Mouse (Mus musculus) limb, embryonic 14.5 days (tissue): Measurements from ENCODE around the gene Fam57b. TPM values are rescaled to one million over a fixed set of nuclear protein-coding genes. Genes with fewer than 3 reads are reported as not detected.

Source experiments
- ATAC-seq: fragments of 200-750 bp; cut with Nextera tagmentation; 2 replicates; pipeline ENCODE4 v1.8.0; 2017; ENCODE audit warnings: low read depth, moderate number of reproducible peaks, moderate TSS enrichment; ENCODE audit not compliant: low FRiP score
- DNase-seq: peaks from one replicate; pipeline ENCODE4 v3.0.0-alpha.2; 2015; ENCODE audit warnings: low spot score
- H3K27ac ChIP-seq: fragments of 300-500 bp; sonication (generic); replicated peaks from 2 replicates; pipeline ENCODE4 v1.5.1; 2014; ENCODE audit warnings: low read depth, mild to moderate bottlenecking, low read length, moderate library complexity, mixed read lengths
- H3K27me3 ChIP-seq: fragments of 300-500 bp; sonication (generic); 2 replicates; pipeline ENCODE4 v1.6.1; 2014; ENCODE audit warnings: low read length, mixed read lengths; ENCODE audit not compliant: control insufficient read depth, insufficient read depth
- H3K36me3 ChIP-seq: fragments of 300-500 bp; sonication (generic); 2 replicates; pipeline ENCODE4 v1.6.1; 2014; ENCODE audit warnings: mild to moderate bottlenecking, low read length, moderate library complexity, mixed read lengths; ENCODE audit not compliant: control insufficient read depth, insufficient read depth
- H3K4me1 ChIP-seq: fragments of 300-500 bp; sonication (generic); 2 replicates; pipeline ENCODE4 v1.6.1; 2014; ENCODE audit warnings: antibody characterized with exemption, low read length, mixed read lengths; ENCODE audit not compliant: control insufficient read depth, insufficient read depth
- H3K4me2 ChIP-seq: fragments of 300-500 bp; sonication (generic); replicated peaks from 2 replicates; pipeline ENCODE4 v1.6.1; 2014; ENCODE audit warnings: low read depth, mild to moderate bottlenecking, low read length, moderate library complexity; ENCODE audit not compliant: severe bottlenecking
- H3K4me3 ChIP-seq: fragments of 300-500 bp; sonication (generic); replicated peaks from 2 replicates; pipeline ENCODE4 v1.5.1; 2014; ENCODE audit warnings: low read length
- H3K9ac ChIP-seq: fragments of 300-500 bp; sonication (generic); 2 replicates; pipeline ENCODE4 v1.6.1; 2014; ENCODE audit warnings: mild to moderate bottlenecking, low read depth, low read length, moderate library complexity; ENCODE audit not compliant: severe bottlenecking
- H3K9me3 ChIP-seq: fragments of 300-500 bp; sonication (generic); 2 replicates; pipeline ENCODE4 v1.6.1; 2016; ENCODE audit warnings: low read length; ENCODE audit not compliant: control insufficient read depth
- POLR2A ChIP-seq: fragments of 200-500 bp; IDR thresholded peaks from 2 replicates; pipeline ENCODE4 v1.8.0; 2012; ENCODE audit warnings: inconsistent platforms, mild to moderate bottlenecking, moderate library complexity, borderline replicate concordance; ENCODE audit not compliant: insufficient read depth, insufficient read length; ENCODE audit errors: extremely low read depth
- whole genome bisulfite sequencing: fragments of 180-500 bp; shearing (Covaris S2); extraction: QIAGEN DNeasy Blood & Tissue Kit; methylation state at CpG from one replicate; pipeline ENCODE4 v1.1.7; 2014; 5-methylcytosine and 5-hydroxymethylcytosine counted together
- polyA plus RNA-seq, 2 experiments: library from polyadenylated mRNA; depleted of rRNA in 1 of 2; stranded (reverse) in 1 of 2; unstranded in 1 of 2; fragments of >200 nt; fragmentation: Nextera tagmentation in 1 of 2; extraction: Ambion mirVana in 1 of 2; gene quantifications; 2 replicates each; pipeline versions ENCODE4 v1.2.1 to v1.2.3; 2012 to 2014

Gene Fam57b
- polyA plus RNA-seq, 2 experiments: 0.21 to 1.6 TPM

DNA sequence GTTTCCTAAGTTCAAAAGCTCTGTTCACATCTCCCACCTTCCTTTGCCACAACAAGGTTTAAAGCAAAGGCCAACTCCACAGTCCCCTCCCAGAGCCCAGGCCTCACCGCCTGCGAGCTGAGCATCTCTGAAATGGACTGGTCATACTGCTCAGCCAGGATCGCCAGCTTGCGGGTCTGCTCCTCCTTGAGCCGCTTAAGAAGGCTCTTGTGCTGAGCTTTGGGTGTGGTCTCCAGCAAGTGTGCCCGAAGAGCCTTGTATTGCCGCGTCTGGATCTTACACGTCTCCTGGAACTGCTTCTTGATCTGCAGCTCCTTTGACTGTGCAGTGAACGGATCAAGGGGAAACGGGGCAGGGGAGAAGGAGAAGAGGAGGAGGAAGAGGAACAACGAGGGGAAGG lies 70.5 kb downstream of the Fam57b start:
- Histone ChIP-seq H3K9me3 (no peaks in the 10 kb centered on the region), H3K4me2 (no peak overlapping the region), H3K9ac (no peak overlapping the region), H3K27ac (no peak overlapping the region), H3K4me1 (peaks cover 9% of the 10 kb centered on the region), H3K4me3 (no peak overlapping the region), H3K27me3 (no peaks in the 10 kb centered on the region), H3K36me3 (peaks cover 93% of the 10 kb centered on the region)
- no peak for ATAC-seq
- no peak for DNase-seq
- 88% methylated on average over 12 of the region's 12 CpGs for WGBS
- TF ChIP-seq POLR2A: no peak

DNA sequence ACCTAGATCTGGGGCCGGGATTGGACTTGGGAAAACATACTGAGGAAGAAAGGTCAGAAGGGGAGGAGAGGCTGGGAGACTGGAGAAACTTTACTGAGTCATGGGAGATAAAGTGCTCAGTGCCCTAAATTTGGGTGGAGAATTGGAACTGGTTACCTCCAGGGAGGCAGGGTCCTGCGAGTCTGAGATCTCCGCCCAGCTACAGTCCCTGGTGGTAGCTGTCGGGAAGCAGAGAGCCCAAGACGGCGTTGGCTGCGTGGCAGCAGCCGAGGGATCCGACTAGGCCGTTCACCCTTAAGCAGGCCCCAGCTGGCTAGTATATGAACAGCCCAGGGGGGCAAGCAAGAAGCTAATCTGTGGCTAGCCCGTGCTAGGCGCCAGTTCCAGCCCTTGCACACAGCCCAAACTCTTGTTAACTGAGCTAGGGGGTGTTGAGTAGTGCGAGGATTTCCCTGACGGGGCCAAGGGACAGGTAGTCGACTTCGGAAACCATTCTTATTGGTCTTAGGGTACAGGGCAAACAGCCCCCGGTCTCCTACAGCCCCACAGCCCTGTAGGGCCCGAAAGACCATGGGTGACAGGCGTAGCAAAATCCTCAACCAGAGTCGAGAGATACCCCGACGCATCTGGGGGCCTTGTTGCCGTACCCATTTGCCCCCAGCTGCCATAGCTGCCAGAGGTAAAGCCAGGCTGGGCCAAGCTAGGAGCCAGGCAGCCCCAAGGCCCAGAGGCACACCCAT lies 72.5 kb downstream of the Fam57b start:
- no peak for TF ChIP-seq POLR2A
- ATAC-seq: no peak
- 94% methylated on average over 23 of the region's 23 CpGs for WGBS

DNA sequence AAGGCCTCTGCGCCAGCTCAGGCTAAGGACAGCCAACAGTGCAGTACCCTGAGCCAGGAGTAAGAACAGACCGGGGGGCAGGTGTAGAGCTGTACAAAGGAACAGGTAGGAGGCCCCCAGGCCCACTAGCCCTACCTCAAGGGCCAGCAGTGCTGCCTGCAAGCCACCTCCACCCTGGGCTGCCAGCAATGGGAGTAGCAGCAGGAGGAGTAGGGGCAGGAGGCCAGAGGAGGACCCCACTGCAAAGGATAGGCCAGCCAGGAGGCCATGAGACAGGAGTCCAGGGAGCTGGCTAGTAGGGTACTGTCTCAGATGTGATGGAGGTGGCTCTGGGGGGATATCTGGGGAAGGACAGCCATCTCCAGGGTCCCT lies 73.0 kb downstream of the Fam57b start:
- H3K9ac ChIP-seq: no peak overlapping the region
- WGBS: 100% methylated on average over 2 of the region's 2 CpGs
- ATAC-seq: no peak
- no peak for TF ChIP-seq POLR2A
- H3K4me1 ChIP-seq: no peaks in the 10 kb centered on the region
- H3K9me3 ChIP-seq: no peaks in the 10 kb centered on the region
- H3K36me3 ChIP-seq: peaks cover 99% of the 10 kb centered on the region
- no peak overlapping the region for H3K27ac ChIP-seq
- DNase-seq: no peak
- H3K4me3 ChIP-seq: no peak overlapping the region
- no peak overlapping the region for H3K4me2 ChIP-seq
- H3K27me3 ChIP-seq: no peaks in the 10 kb centered on the region

More for the DNA sequence above, 72.5 kb downstream of the Fam57b start:
- DNase-seq: no peak
- no peak overlapping the region for H3K27ac ChIP-seq
- H3K4me2 ChIP-seq: no peak overlapping the region
- no peak overlapping the region for H3K9ac ChIP-seq
- H3K27me3 ChIP-seq: no peaks in the 10 kb centered on the region
- H3K4me3 ChIP-seq: no peak overlapping the region
- no peaks in the 10 kb centered on the region for H3K9me3 ChIP-seq
- H3K36me3 ChIP-seq: peaks cover 99% of the 10 kb centered on the region
- H3K4me1 ChIP-seq: no peaks in the 10 kb centered on the region

DNA sequence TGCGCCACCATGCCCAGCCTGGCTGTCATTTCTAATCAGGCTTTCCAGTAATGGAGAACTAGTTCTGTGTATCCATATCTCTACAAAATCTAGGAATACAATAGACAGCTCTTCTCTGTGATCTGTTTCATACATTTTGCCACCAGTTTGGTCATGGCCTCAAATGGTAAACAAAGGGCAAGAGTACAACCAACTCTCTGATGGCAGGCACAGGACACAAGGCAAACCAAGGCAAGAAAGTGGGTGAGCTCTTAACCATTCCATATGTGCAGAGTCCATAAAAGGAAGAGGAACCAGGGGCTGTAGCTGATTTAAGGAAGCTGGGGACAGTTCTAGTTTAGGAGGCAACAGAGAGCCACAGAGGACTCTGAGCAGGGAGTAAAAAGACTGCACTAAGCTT lies 79.8 kb downstream of the Fam57b start:
- Histone ChIP-seq H3K4me2 (no peak overlapping the region), H3K4me1 (peaks cover 10% of the 10 kb centered on the region), H3K9me3 (no peaks in the 10 kb centered on the region), H3K9ac (no peak overlapping the region), H3K27me3 (no peaks in the 10 kb centered on the region), H3K36me3 (peaks cover 83% of the 10 kb centered on the region), H3K27ac (no peak overlapping the region), H3K4me3 (no peak overlapping the region)
- WGBS: 100% methylated on average over 1 of the region's 1 CpGs
- ATAC-seq (no peak), DNase-seq (no peak)
- TF ChIP-seq POLR2A: no peak

Other genes starting within 250 kb of the Fam57b start
Only the 30 nearest of the 33 such genes appear.
- 0.96 and 1.0 TPM in 2 replicates for gene Apobr, start 212.7 kb upstream of the Fam57b start, polyA plus RNA-seq (2012; rRNA removed)
- 1.1 and 1.5 TPM in 2 replicates for gene Apobr, start 212.7 kb upstream of the Fam57b start, polyA plus RNA-seq (2014; fragmentation: Nextera tagmentation; extraction: Ambion mirVana)
- 55.4 and 81.7 TPM in 2 replicates for gene Cln3, start 211.9 kb upstream of the Fam57b start, polyA plus RNA-seq (2012; rRNA removed)
- gene Cln3, start 211.9 kb upstream of the Fam57b start, polyA plus RNA-seq (2014; fragmentation: Nextera tagmentation; extraction: Ambion mirVana): 34.6 and 35.5 TPM in 2 replicates
- gene Il27, start 202.7 kb upstream of the Fam57b start, polyA plus RNA-seq (2012; rRNA removed): not detected in 2 replicates
- gene Il27, start 202.7 kb upstream of the Fam57b start, polyA plus RNA-seq (2014; fragmentation: Nextera tagmentation; extraction: Ambion mirVana): not detected in 2 replicates
- 5.8 and 11.6 TPM in 2 replicates for gene Nupr1, start 166.8 kb upstream of the Fam57b start, polyA plus RNA-seq (2012; rRNA removed)
- gene Nupr1, start 166.8 kb upstream of the Fam57b start, polyA plus RNA-seq (2014; fragmentation: Nextera tagmentation; extraction: Ambion mirVana): 10.9 and 19.2 TPM in 2 replicates
- 49.8 and 61.6 TPM in 2 replicates for gene Sgf29, start 148.4 kb upstream of the Fam57b start, polyA plus RNA-seq (2012; rRNA removed)
- 56.0 and 64.2 TPM in 2 replicates for gene Sgf29, start 148.4 kb upstream of the Fam57b start, polyA plus RNA-seq (2014; fragmentation: Nextera tagmentation; extraction: Ambion mirVana)
- gene Sult1a1, start 121.2 kb upstream of the Fam57b start, polyA plus RNA-seq (2012; rRNA removed): 6.9 and 7.0 TPM in 2 replicates
- gene Sult1a1, start 121.2 kb upstream of the Fam57b start, polyA plus RNA-seq (2014; fragmentation: Nextera tagmentation; extraction: Ambion mirVana): 10.3 TPM in 2 replicates
- 37.3 and 50.4 TPM in 2 replicates for gene Bola2, start 102.3 kb upstream of the Fam57b start, polyA plus RNA-seq (2012; rRNA removed)
- 121 and 122 TPM in 2 replicates for gene Bola2, start 102.3 kb upstream of the Fam57b start, polyA plus RNA-seq (2014; fragmentation: Nextera tagmentation; extraction: Ambion mirVana)
- 33.2 and 44.0 TPM in 2 replicates for gene Slx1b, start 101.9 kb upstream of the Fam57b start, polyA plus RNA-seq (2012; rRNA removed)
- 8.6 and 9.9 TPM in 2 replicates for gene Slx1b, start 101.9 kb upstream of the Fam57b start, polyA plus RNA-seq (2014; fragmentation: Nextera tagmentation; extraction: Ambion mirVana)
- 33.4 and 45.7 TPM in 2 replicates for gene Coro1a, start 89.9 kb upstream of the Fam57b start, polyA plus RNA-seq (2012; rRNA removed)
- gene Coro1a, start 89.9 kb upstream of the Fam57b start, polyA plus RNA-seq (2014; fragmentation: Nextera tagmentation; extraction: Ambion mirVana): 43.0 and 45.0 TPM in 2 replicates
- 134 and 151 TPM in 2 replicates for gene Mapk3, start 38.1 kb upstream of the Fam57b start, polyA plus RNA-seq (2012; rRNA removed)
- gene Mapk3, start 38.1 kb upstream of the Fam57b start, polyA plus RNA-seq (2014; fragmentation: Nextera tagmentation; extraction: Ambion mirVana): 51.0 and 52.4 TPM in 2 replicates
- gene Gdpd3, start 31.3 kb upstream of the Fam57b start, polyA plus RNA-seq (2012; rRNA removed): 13.6 and 15.0 TPM in 2 replicates
- 3.2 and 4.3 TPM in 2 replicates for gene Gdpd3, start 31.3 kb upstream of the Fam57b start, polyA plus RNA-seq (2014; fragmentation: Nextera tagmentation; extraction: Ambion mirVana)
- 144 and 202 TPM in 2 replicates for gene Ypel3, start 20.7 kb upstream of the Fam57b start, polyA plus RNA-seq (2012; rRNA removed)
- 131 and 151 TPM in 2 replicates for gene Ypel3, start 20.7 kb upstream of the Fam57b start, polyA plus RNA-seq (2014; fragmentation: Nextera tagmentation; extraction: Ambion mirVana)
- 2.0 and 2.7 TPM in 2 replicates for gene Tbx6, start 16.2 kb upstream of the Fam57b start, polyA plus RNA-seq (2012; rRNA removed)
- gene Tbx6, start 16.2 kb upstream of the Fam57b start, polyA plus RNA-seq (2014; fragmentation: Nextera tagmentation; extraction: Ambion mirVana): 0.29 and 0.41 TPM in 2 replicates
- gene Ppp4c, start 5.2 kb upstream of the Fam57b start, polyA plus RNA-seq (2012; rRNA removed): 238 and 252 TPM in 2 replicates
- gene Ppp4c, start 5.2 kb upstream of the Fam57b start, polyA plus RNA-seq (2014; fragmentation: Nextera tagmentation; extraction: Ambion mirVana): 268 and 269 TPM in 2 replicates
- not detected in 2 replicates for gene 4930451I11Rik, start 34.0 kb downstream of the Fam57b start, polyA plus RNA-seq (2012; rRNA removed)
- not detected in 2 replicates for gene 4930451I11Rik, start 34.0 kb downstream of the Fam57b start, polyA plus RNA-seq (2014; fragmentation: Nextera tagmentation; extraction: Ambion mirVana)
- gene Doc2a, start 49.7 kb downstream of the Fam57b start, polyA plus RNA-seq (2012; rRNA removed): 1.3 and 2.8 TPM in 2 replicates
- gene Doc2a, start 49.7 kb downstream of the Fam57b start, polyA plus RNA-seq (2014; fragmentation: Nextera tagmentation; extraction: Ambion mirVana): 0.76 and 0.92 TPM in 2 replicates
- 55.1 and 120 TPM in 2 replicates for gene Hirip3, start 64.3 kb downstream of the Fam57b start, polyA plus RNA-seq (2012; rRNA removed)
- 15.2 and 16.1 TPM in 2 replicates for gene Hirip3, start 64.3 kb downstream of the Fam57b start, polyA plus RNA-seq (2014; fragmentation: Nextera tagmentation; extraction: Ambion mirVana)
- gene Ino80e, start 64.7 kb downstream of the Fam57b start, polyA plus RNA-seq (2012; rRNA removed): 84.3 and 89.8 TPM in 2 replicates
- 86.7 TPM in 2 replicates for gene Ino80e, start 64.7 kb downstream of the Fam57b start, polyA plus RNA-seq (2014; fragmentation: Nextera tagmentation; extraction: Ambion mirVana)
- gene Taok2, start 87.0 kb downstream of the Fam57b start, polyA plus RNA-seq (2012; rRNA removed): 106 and 121 TPM in 2 replicates
- 28.5 and 37.1 TPM in 2 replicates for gene Taok2, start 87.0 kb downstream of the Fam57b start, polyA plus RNA-seq (2014; fragmentation: Nextera tagmentation; extraction: Ambion mirVana)
- gene Tmem219, start 125.2 kb downstream of the Fam57b start, polyA plus RNA-seq (2012; rRNA removed): 33.2 and 41.6 TPM in 2 replicates
- 31.0 and 33.8 TPM in 2 replicates for gene Tmem219, start 125.2 kb downstream of the Fam57b start, polyA plus RNA-seq (2014; fragmentation: Nextera tagmentation; extraction: Ambion mirVana)
- gene Kctd13, start 131.2 kb downstream of the Fam57b start, polyA plus RNA-seq (2012; rRNA removed): 21.4 and 24.4 TPM in 2 replicates
- gene Kctd13, start 131.2 kb downstream of the Fam57b start, polyA plus RNA-seq (2014; fragmentation: Nextera tagmentation; extraction: Ambion mirVana): 14.2 and 16.6 TPM in 2 replicates
- gene Asphd1, start 151.9 kb downstream of the Fam57b start, polyA plus RNA-seq (2012; rRNA removed): 0.26 and 1.4 TPM in 2 replicates
- 0.12 and 0.15 TPM in 2 replicates for gene Asphd1, start 151.9 kb downstream of the Fam57b start, polyA plus RNA-seq (2014; fragmentation: Nextera tagmentation; extraction: Ambion mirVana)
- gene Sez6l2, start 152.9 kb downstream of the Fam57b start, polyA plus RNA-seq (2012; rRNA removed): 2.5 and 3.2 TPM in 2 replicates
- gene Sez6l2, start 152.9 kb downstream of the Fam57b start, polyA plus RNA-seq (2014; fragmentation: Nextera tagmentation; extraction: Ambion mirVana): 0.90 and 1.6 TPM in 2 replicates
- gene Cdipt, start 178.2 kb downstream of the Fam57b start, polyA plus RNA-seq (2012; rRNA removed): 123 and 172 TPM in 2 replicates
- gene Cdipt, start 178.2 kb downstream of the Fam57b start, polyA plus RNA-seq (2014; fragmentation: Nextera tagmentation; extraction: Ambion mirVana): 84.8 and 94.0 TPM in 2 replicates
- 1.5 and 1.9 TPM in 2 replicates for gene Cdiptos, start 178.4 kb downstream of the Fam57b start, polyA plus RNA-seq (2012; rRNA removed)
- 0.83 and 1.2 TPM in 2 replicates for gene Cdiptos, start 178.4 kb downstream of the Fam57b start, polyA plus RNA-seq (2014; fragmentation: Nextera tagmentation; extraction: Ambion mirVana)
- 7.9 and 8.0 TPM in 2 replicates for gene Mvp, start 217.0 kb downstream of the Fam57b start, polyA plus RNA-seq (2012; rRNA removed)
- gene Mvp, start 217.0 kb downstream of the Fam57b start, polyA plus RNA-seq (2014; fragmentation: Nextera tagmentation; extraction: Ambion mirVana): 7.3 and 7.9 TPM in 2 replicates
- gene Pagr1b, start 218.8 kb downstream of the Fam57b start, polyA plus RNA-seq (2012; rRNA removed): 3.2 and 4.3 TPM in 2 replicates
- gene Pagr1b, start 218.8 kb downstream of the Fam57b start, polyA plus RNA-seq (2014; fragmentation: Nextera tagmentation; extraction: Ambion mirVana): 0.61 TPM in 1 of 2 replicates, not detected in the other
- gene Pagr1a, start 219.7 kb downstream of the Fam57b start, polyA plus RNA-seq (2012; rRNA removed): 27.0 and 31.9 TPM in 2 replicates
- 47.6 and 63.6 TPM in 2 replicates for gene Pagr1a, start 219.7 kb downstream of the Fam57b start, polyA plus RNA-seq (2014; fragmentation: Nextera tagmentation; extraction: Ambion mirVana)
- 111 and 143 TPM in 2 replicates for gene Gm42742, start 223.4 kb downstream of the Fam57b start, polyA plus RNA-seq (2012; rRNA removed)
- 26.8 and 37.7 TPM in 2 replicates for gene Gm42742, start 223.4 kb downstream of the Fam57b start, polyA plus RNA-seq (2014; fragmentation: Nextera tagmentation; extraction: Ambion mirVana)
- 74.6 and 130 TPM in 2 replicates for gene Prrt2, start 223.5 kb downstream of the Fam57b start, polyA plus RNA-seq (2012; rRNA removed)
- 21.2 and 21.3 TPM in 2 replicates for gene Prrt2, start 223.5 kb downstream of the Fam57b start, polyA plus RNA-seq (2014; fragmentation: Nextera tagmentation; extraction: Ambion mirVana)